Mouse (Mus musculus) adrenal gland, adult 18-20 months (tissue): ENCODE data around the gene Elobl. TPM values are rescaled to one million over a fixed set of nuclear protein-coding genes. Genes with fewer than 3 reads are reported as not detected.

Source experiments
- DNase-seq, 2 experiments: peaks; one replicate each; pipeline ENCODE4 v3.0.0; 2021 to 2022; ENCODE audit warnings: low spot score in 2 of 2
- total RNA-seq, 2 experiments: library from RNA; stranded (reverse); gene quantifications; 1 replicate in 1 of 2; 2 replicates in 1 of 2; pipeline ENCODE4 v1.2.3; 2021

Elobl gene
- total RNA-seq, 2 experiments from 2014 or later, result not detected

DNA sequence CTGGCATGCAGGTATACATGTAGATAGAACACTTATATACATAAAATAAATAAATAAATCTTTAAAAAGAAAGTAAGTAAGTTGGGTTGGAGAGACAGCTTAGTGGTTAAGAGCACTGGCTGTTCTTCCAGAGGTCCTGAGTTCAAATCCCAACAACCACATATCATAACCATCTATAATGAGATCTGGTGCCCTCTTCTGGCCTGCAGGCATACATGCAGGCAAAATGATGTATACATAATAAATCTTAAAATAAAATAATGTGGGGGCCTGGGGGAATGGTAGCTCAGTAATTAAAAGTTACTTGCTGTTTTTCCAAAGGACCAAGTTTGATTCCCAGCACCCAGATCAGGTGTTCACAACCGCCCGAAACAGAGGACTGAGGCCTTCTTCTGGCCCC is 28.0 kb downstream of the Elobl start:
- DNase-seq, result no peak

DNA sequence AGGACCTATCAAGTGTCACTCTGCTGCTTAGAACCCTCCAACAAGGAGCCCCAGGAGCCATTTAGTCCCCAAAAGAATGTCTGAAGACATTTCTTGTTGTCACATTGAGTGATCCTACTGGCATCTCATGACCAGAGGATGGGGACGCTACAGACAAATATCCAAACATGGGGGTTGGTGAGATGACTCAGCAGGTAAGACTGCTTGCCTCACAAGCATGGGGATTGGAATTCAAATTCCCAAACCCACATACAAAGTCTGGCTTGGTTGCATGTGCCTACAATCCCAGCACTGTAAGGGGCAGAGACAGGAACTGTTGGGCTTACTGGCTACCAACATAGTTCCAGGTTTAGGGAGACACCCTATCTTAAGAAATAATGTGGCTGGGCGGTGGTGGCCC is 28.8 kb downstream of the Elobl start:
- no peak for DNase-seq

DNA sequence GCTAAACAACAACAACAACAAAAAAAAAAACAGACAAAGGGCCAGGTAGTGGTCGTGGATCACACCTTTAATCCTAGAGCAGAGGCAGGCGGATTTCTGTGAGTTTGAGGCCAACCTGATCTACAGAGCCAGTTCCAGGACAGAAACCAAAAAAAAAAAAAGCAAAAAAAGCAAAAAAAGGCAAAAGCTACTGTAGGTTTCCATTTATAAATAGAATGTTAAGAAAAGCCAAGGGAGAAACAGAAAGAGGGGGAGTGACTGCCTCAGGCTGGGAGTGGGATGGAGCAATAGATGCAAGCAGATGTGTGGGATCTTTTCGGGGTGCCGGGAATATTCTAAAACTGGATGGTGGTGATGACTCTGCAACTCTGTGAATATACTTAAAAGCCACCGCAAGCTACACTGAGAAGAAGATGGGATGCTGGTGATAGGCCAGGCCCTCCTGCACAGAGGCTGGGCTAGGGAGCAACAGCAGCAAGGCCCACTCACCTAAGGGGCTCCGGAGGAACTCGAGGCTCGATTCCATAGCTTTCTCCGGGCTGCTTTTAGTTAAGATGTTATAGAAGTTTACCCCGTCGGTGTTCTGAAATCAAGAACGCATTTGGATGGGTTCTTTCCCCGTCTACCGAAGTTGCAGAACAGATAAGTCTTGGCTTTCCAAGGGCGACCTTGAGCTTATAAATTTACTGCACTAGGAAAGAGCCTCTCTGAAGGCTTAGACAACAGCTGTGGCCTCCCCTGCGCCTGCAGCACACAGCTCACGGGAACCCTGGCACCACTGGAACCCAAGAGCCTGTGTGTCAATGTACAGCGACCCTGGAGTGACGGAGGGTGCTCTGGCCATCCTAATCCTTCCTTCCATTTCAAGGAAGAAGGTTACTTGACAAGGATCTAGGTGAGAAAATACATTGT is 32.4 kb downstream of the Elobl start:
- DNase-seq, result no peak

DNA sequence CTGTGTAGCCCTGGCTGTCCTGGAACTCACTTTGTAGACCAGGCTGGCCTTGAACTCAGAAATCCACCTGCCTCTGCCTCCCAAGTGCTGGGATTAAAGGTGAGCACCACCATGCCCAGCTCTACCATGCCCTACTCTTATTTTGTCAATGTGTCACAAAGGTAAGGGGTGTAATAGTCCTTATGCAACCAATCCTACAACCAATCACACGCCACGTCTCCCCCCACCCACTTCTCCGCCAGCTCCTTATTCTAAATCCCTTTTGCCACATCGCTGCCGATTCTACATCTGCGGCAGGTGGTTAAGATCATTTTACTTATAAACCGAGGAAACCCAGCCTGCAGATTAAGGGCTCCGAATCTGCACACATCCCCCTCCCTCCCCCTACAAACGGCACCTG is 33.7 kb downstream of the Elobl start:
- DNase-seq, result no peak

DNA sequence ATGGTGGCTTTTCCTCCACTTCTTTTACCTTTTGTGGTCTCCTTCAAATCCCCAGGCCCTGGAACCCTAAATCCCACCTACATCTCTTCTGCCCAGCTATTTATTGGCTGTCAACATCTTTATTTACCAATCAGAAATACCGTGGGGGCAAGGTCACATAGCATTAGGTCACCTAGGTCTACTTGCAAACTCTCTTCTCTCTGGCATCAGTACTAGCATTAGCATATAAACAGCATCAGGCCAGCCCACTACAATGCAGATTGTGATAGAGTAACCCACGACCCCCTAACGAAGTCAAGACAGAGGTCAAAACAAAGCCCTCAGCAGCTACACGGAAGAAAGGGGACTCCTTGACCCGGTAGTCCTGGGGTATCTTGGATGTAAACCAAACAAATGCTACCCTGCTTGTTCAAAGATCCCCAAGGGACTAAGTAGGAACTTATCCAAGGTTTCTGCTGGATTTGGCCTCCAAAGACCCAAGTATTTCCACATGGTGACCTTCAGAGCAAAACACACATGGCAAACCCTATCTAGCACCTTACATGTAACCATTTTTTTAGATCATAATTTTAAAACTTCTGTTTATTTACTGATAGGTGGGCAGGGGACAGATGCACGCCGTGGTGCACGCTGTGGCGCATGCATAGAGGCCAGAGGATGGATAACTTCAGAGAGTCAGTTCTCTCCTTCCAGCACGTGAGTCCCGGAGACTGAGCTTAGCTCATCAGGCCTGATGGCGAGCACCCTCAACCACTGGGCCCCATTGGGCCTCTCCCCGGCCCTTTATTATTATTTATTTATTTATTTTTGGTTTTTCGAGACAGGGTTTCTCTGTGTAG is 34.8 kb downstream of the Elobl start:
- no peak for DNase-seq

DNA sequence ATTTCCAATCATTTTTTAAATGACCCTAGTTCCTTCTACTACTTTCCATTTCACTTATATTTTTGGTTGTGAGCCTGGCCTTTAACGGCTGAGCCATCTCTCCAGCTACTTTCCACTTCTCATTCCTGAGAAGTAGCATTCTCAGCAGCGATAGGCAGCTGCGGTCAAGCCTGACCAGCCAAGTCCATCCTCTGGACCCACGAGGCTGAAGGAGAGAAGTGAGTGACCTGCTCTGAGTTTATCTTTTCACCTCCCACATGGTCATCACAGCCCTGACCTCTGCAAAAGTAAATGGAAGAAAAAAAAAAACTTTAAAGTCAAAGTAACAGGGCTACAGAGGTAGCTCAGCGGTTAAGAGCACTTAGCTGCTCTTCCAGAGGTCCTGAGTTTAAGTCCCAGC is 40.2 kb downstream of the Elobl start:
- no peak for DNase-seq

Other genes with a start within 250 kb of the Elobl start
- gene Msi2, start 248.4 kb downstream of the Elobl start, total RNA-seq, result 100 to 1,000 TPM; 196 to 204 TPM
- 100 to 1,000 TPM; 107 to 121 TPM for gene Akap1, start 102.3 kb downstream of the Elobl start, total RNA-seq
- 100 to 1,000 TPM; 108 to 245 TPM for gene Scpep1, start 11.5 kb downstream of the Elobl start, total RNA-seq
- gene Coil, start 3.3 kb upstream of the Elobl start, total RNA-seq, result 1 to 10 TPM; 9.0 to 9.4 TPM
- 100 to 1,000 TPM; 133 to 185 TPM for gene Trim25, start 32.4 kb upstream of the Elobl start, total RNA-seq
- 10 to 100 TPM; 10.9 to 12.2 TPM for gene Dgke, start 99.9 kb upstream of the Elobl start, total RNA-seq
- gene Gm525, start 106.9 kb upstream of the Elobl start, total RNA-seq, result not detected